Mouse (Mus musculus) myocyte (in vitro differentiated cells): ENCODE data around the gene 1700092M07Rik. TPM values are rescaled to one million over a fixed set of nuclear protein-coding genes. Genes with fewer than 3 reads are reported as not detected.

ENCODE experiments used
- H3K27me3 ChIP-seq: one replicate; pipeline ENCODE4 v1.6.1; 2011; ENCODE audit not compliant: control insufficient read depth, insufficient read depth, insufficient read length
- H3K36me3 ChIP-seq: one replicate; pipeline ENCODE4 v1.6.1; 2011; ENCODE audit not compliant: control insufficient read depth, insufficient read depth
- H3K4me2 ChIP-seq: one replicate; pipeline ENCODE4 v1.6.1; 2011; ENCODE audit warnings: low read depth, control low read depth
- H3K4me3 ChIP-seq: one replicate; pipeline ENCODE4 v1.5.1; 2011; ENCODE audit warnings: mild to moderate bottlenecking, control low read depth, moderate library complexity
- H3K79me2 ChIP-seq: one replicate; pipeline ENCODE4 v1.6.1; 2011; ENCODE audit not compliant: control insufficient read depth, insufficient read depth
- H3ac ChIP-seq: one replicate; pipeline ENCODE4 v1.6.1; 2011; ENCODE audit not compliant: control insufficient read depth, insufficient read length
- CEBPB ChIP-seq: IDR thresholded peaks from 2 replicates; pipeline ENCODE4 v1.6.1; 2011; ENCODE audit warnings: mild to moderate bottlenecking, moderate library complexity; ENCODE audit not compliant: poor library complexity, insufficient read depth, severe bottlenecking
- E2F4 ChIP-seq: IDR thresholded peaks from one replicate; pipeline ENCODE4 v1.6.1; 2011; ENCODE audit warnings: mild to moderate bottlenecking, control low read depth, moderate library complexity; ENCODE audit not compliant: insufficient read depth
- MAX ChIP-seq: IDR thresholded peaks from one replicate; pipeline ENCODE4 v1.6.1; 2011; ENCODE audit warnings: low read depth, mild to moderate bottlenecking, control low read depth
- MYOD1 ChIP-seq, 3 experiments: IDR thresholded peaks; one replicate each; pipeline ENCODE4 v1.6.1; 2011; ENCODE audit warnings: control low read depth in 2 of 3, low read depth in 2 of 3, mild to moderate bottlenecking in 2 of 3, moderate library complexity in 1 of 3; ENCODE audit not compliant: insufficient read length in 2 of 3, control insufficient read depth in 1 of 3
- MYOG ChIP-seq, 3 experiments: IDR thresholded peaks; one replicate each; pipeline ENCODE4 v1.6.1; 2011; ENCODE audit warnings: control low read depth in 2 of 3, low read depth in 2 of 3, mild to moderate bottlenecking in 2 of 3; ENCODE audit not compliant: insufficient read length in 2 of 3, control insufficient read depth in 1 of 3, insufficient read depth in 1 of 3
- POLR2A ChIP-seq: IDR thresholded peaks from one replicate; pipeline ENCODE4 v1.6.1; 2011; ENCODE audit warnings: low read depth, mild to moderate bottlenecking, control low read depth, moderate library complexity; ENCODE audit not compliant: insufficient read length
- POLR2AphosphoS2 ChIP-seq: IDR thresholded peaks from one replicate; pipeline ENCODE4 v1.6.1; 2011; ENCODE audit warnings: low read depth, control low read depth; ENCODE audit not compliant: insufficient read length
- REST ChIP-seq: IDR thresholded peaks from one replicate; pipeline ENCODE4 v1.6.1; 2011; ENCODE audit warnings: mild to moderate bottlenecking, control low read depth, moderate library complexity; ENCODE audit not compliant: insufficient read depth, insufficient read length
- SRF ChIP-seq: IDR thresholded peaks from one replicate; pipeline ENCODE4 v1.6.1; 2011; ENCODE audit warnings: low read depth; ENCODE audit not compliant: control insufficient read depth, insufficient read length
- TCF12 ChIP-seq: IDR thresholded peaks from one replicate; pipeline ENCODE4 v1.6.1; 2011; ENCODE audit warnings: mild to moderate bottlenecking, control low read depth; ENCODE audit not compliant: poor library complexity, insufficient read depth, severe bottlenecking
- TCF3 ChIP-seq: IDR thresholded peaks from one replicate; pipeline ENCODE4 v1.6.1; 2011; ENCODE audit warnings: low read depth, control low read depth; ENCODE audit not compliant: insufficient read length
- USF1 ChIP-seq: IDR thresholded peaks from one replicate; pipeline ENCODE4 v1.6.1; 2011; ENCODE audit warnings: low read depth, mild to moderate bottlenecking, control low read depth, moderate library complexity
- polyA plus RNA-seq: library from polyadenylated mRNA; unstranded; fragments of >200 nt; fragmentation: generic; extraction: Trizol; gene quantifications from one replicate; pipeline ENCODE4 v1.2.1, GENCODE M21; 2012; ENCODE audit warnings: missing spikeins

The 1700092M07Rik gene
- polyA plus RNA-seq, result 0.94 TPM

GRCm38 (mm10) chr19:8740603-8741002 is at the start of gene 1700092M07Rik:
TSS of gene 1700092M07Rik (plus strand) at chr19:8740718.
- H3K4me3 ChIP-seq, result peak within 1 kb of the TSS; percentile 98
- peaks cover 50% of the 10 kb centered on the region for H3K36me3 ChIP-seq
- H3K4me2 ChIP-seq, result peak within 1 kb of the TSS; percentile 30
- H3K79me2 ChIP-seq, result peaks cover 46% of the 10 kb centered on the region
- H3ac ChIP-seq, result peak within 1 kb of the TSS; percentile 33
- no peaks in the 10 kb centered on the region for H3K27me3 ChIP-seq
- no peak for TF ChIP-seq SRF
- TF ChIP-seq REST, result no peak
- no peak for TF ChIP-seq USF1
- TF ChIP-seq E2F4, result no peak
- TF ChIP-seq TCF3, result no peak
- TF ChIP-seq POLR2AphosphoS2, result no peak

GRCm38 (mm10) chr19:8691871-8692539 is 48.5 kb upstream of the 1700092M07Rik start:
- TF ChIP-seq MYOG (IDR thresholded peaks at IDR 0.05; ENCODE audit: control insufficient read depth in 1 of 3, insufficient read depth in 1 of 3, insufficient read length in 2 of 3, low read depth in 2 of 3) (no peak), MAX (no peak), POLR2AphosphoS2 (no peak), E2F4 (no peak), POLR2A (no peak), SRF (no peak), USF1 (no peak), REST (no peak), MYOD1 (IDR thresholded peaks at IDR 0.05; ENCODE audit: control insufficient read depth in 1 of 3, insufficient read length in 2 of 3, low read depth in 2 of 3) (no peak), TCF12 (no peak), CEBPB (no peak), TCF3 (no peak)
- no peak overlapping the region for H3K4me2 ChIP-seq
- H3ac ChIP-seq, result no peak overlapping the region
- no peaks in the 10 kb centered on the region for H3K79me2 ChIP-seq
- H3K4me3 ChIP-seq, result no peak overlapping the region
- no peaks in the 10 kb centered on the region for H3K36me3 ChIP-seq
- H3K27me3 ChIP-seq, result no peaks in the 10 kb centered on the region

DNA sequence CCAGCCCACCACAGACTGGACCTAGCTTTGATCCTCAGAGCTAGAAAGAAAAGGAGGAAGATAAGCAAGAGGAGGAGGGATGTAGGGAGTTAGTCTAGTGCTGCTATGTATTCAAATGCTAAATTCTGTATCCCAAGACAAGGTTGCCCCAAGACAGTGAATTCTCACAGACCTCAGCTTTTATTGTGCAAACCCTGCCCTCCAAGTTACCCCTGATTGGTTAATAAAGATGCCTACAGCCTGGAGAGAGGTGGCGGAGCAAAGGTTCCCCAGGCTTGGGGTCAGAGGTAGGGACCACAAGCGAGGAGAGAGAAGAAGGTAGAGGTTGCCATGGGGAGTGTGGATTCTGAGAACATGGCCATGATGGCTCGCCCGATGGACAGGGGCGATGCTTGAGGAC is 47.8 kb upstream of the 1700092M07Rik start:
- Histone ChIP-seq H3K27me3 (no peaks in the 10 kb centered on the region), H3ac (no peak overlapping the region), H3K79me2 (no peaks in the 10 kb centered on the region), H3K36me3 (no peaks in the 10 kb centered on the region), H3K4me2 (no peak overlapping the region), H3K4me3 (no peak overlapping the region)
- TF ChIP-seq TCF12 (no peak), MAX (no peak), MYOG (IDR thresholded peaks at IDR 0.05; ENCODE audit: control insufficient read depth in 1 of 3, insufficient read depth in 1 of 3, insufficient read length in 2 of 3, low read depth in 2 of 3) (no peak), POLR2AphosphoS2 (no peak), TCF3 (no peak), POLR2A (no peak), REST (no peak), CEBPB (no peak), SRF (no peak), USF1 (no peak), MYOD1 (IDR thresholded peaks at IDR 0.05; ENCODE audit: control insufficient read depth in 1 of 3, insufficient read length in 2 of 3, low read depth in 2 of 3) (no peak), E2F4 (no peak)

- H3K36me3 ChIP-seq, result no peaks in the 10 kb centered on the region
- H3K27me3 ChIP-seq, result no peaks in the 10 kb centered on the region
- H3K4me2 ChIP-seq, result no peak overlapping the region
- no peaks in the 10 kb centered on the region for H3K79me2 ChIP-seq
- H3K4me3 ChIP-seq, result no peak overlapping the region
- TF ChIP-seq CEBPB (no peak), POLR2A (no peak), MYOG (IDR thresholded peaks at IDR 0.05; ENCODE audit: control insufficient read depth in 1 of 3, insufficient read depth in 1 of 3, insufficient read length in 2 of 3, low read depth in 2 of 3) (no peak), POLR2AphosphoS2 (no peak), MAX (no peak), MYOD1 (IDR thresholded peaks at IDR 0.05; ENCODE audit: control insufficient read depth in 1 of 3, insufficient read length in 2 of 3, low read depth in 2 of 3) (no peak), USF1 (no peak), E2F4 (no peak), SRF (no peak), TCF12 (no peak), REST (no peak), TCF3 (no peak)
- H3ac ChIP-seq, result no peak overlapping the region
These were observed 45.2 kb upstream of the 1700092M07Rik start for GRCm38 (mm10) chr19:8695330-8695729.

DNA sequence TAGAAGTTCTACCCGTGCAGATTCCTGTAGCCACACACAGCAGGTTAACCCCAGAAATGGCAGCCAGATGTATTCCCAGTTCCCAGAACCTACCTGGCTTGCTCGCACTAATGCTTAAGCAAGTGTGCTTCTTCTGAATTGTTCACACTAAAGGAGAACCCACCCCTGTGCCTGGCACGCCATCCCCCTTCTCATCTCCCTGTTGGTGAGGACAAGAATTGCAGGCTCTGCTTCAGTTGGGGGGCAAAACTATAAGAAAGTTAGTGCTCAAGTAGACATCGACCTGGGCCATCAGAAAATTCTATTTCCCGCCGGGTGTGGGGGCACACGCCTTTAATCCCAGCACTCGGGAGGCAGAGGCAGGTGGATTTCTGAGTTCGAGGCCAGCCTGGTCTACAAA is 40.9 kb upstream of the 1700092M07Rik start:
- no peak for TF ChIP-seq TCF3
- TF ChIP-seq MYOD1 (IDR thresholded peaks at IDR 0.05; ENCODE audit: control insufficient read depth in 1 of 3, insufficient read length in 2 of 3, low read depth in 2 of 3), result no peak
- TF ChIP-seq TCF12, result no peak
- no peak for TF ChIP-seq MYOG (IDR thresholded peaks at IDR 0.05; ENCODE audit: control insufficient read depth in 1 of 3, insufficient read depth in 1 of 3, insufficient read length in 2 of 3, low read depth in 2 of 3)
- no peak for TF ChIP-seq E2F4
- no peak for TF ChIP-seq CEBPB
- TF ChIP-seq POLR2A, result no peak
- no peak for TF ChIP-seq MAX
- TF ChIP-seq POLR2AphosphoS2, result no peak
- no peak for TF ChIP-seq SRF
- TF ChIP-seq REST, result no peak
- TF ChIP-seq USF1, result no peak
- Histone ChIP-seq H3K36me3 (no peaks in the 10 kb centered on the region), H3K79me2 (no peaks in the 10 kb centered on the region), H3ac (no peak overlapping the region), H3K4me3 (no peak overlapping the region), H3K4me2 (no peak overlapping the region), H3K27me3 (no peaks in the 10 kb centered on the region)
